Mouse (Mus musculus): ENCODE data around the gene Scml4. TPM values are rescaled to one million over a fixed set of nuclear protein-coding genes. Genes with fewer than 3 reads are reported as not detected.

Scml4 gene
- total RNA-seq, 1 experiment, result 0.22 TPM

GRCm38 (mm10) chr10:42868416-42868815, 8.2 kb downstream of the Scml4 start:
- no peaks in the 10 kb centered on the region for H3K9me3 ChIP-seq (ENCODE audit: control insufficient read depth, insufficient read depth, low read depth, low read length)
- DNase-seq (ENCODE audit: low read depth, low spot score), result no peak
- no peak overlapping the region for H3K27ac ChIP-seq (ENCODE audit: insufficient read depth, low read depth, low read length, poor library complexity, severe bottlenecking)
- no peaks in the 10 kb centered on the region for H3K36me3 ChIP-seq (ENCODE audit: control insufficient read depth, insufficient read depth, low read length, poor library complexity, severe bottlenecking)
- peaks cover 0 to 4% of the 10 kb centered on the region in 2 experiments; a peak in 2 of 4 replicates for H3K4me1 ChIP-seq (ENCODE audit: control insufficient read depth in 2 of 2, insufficient read depth in 2 of 2, low read length in 2 of 2, poor library complexity in 1 of 2)
- in situ Hi-C loops (cut with MboI; ENCODE audit: low sequenced_read_pairs in 2 of 2, unreplicated experiment in 2 of 2), result no loop called here
- no peak overlapping the region for H3K4me3 ChIP-seq (ENCODE audit: insufficient read depth in 1 of 2, low read depth in 1 of 2, low read length in 2 of 2, poor library complexity in 1 of 2, severe bottlenecking in 1 of 2)
- no peak for TF ChIP-seq ZNF384 (IDR thresholded peaks at IDR 0.05; ENCODE audit: low read depth, low read length)
- H3K9ac ChIP-seq (ENCODE audit: insufficient read depth, low read depth, low read length, poor library complexity, severe bottlenecking), result no peak overlapping the region

- H3K9ac ChIP-seq (ENCODE audit: insufficient read depth, low read depth, low read length, poor library complexity, severe bottlenecking), result no peak overlapping the region
- TF ChIP-seq CHD2 (IDR thresholded peaks at IDR 0.05; ENCODE audit: low read depth, low read length) (no peak), ZNF384 (IDR thresholded peaks at IDR 0.05; ENCODE audit: low read depth, low read length) (no peak)
- in situ Hi-C loops (cut with MboI; ENCODE audit: low sequenced_read_pairs in 2 of 2, unreplicated experiment in 2 of 2), result no loop called here
- H3K27ac ChIP-seq (ENCODE audit: insufficient read depth, low read depth, low read length, poor library complexity, severe bottlenecking), result no peak overlapping the region
- H3K36me3 ChIP-seq (ENCODE audit: control insufficient read depth, insufficient read depth, low read length, poor library complexity, severe bottlenecking), result no peaks in the 10 kb centered on the region
- no peak for DNase-seq (ENCODE audit: low read depth, low spot score)
- no peaks in the 10 kb centered on the region for H3K9me3 ChIP-seq (ENCODE audit: control insufficient read depth, insufficient read depth, low read depth, low read length)
- peaks cover 0 to 2% of the 10 kb centered on the region in 2 experiments; a peak in 2 of 4 replicates for H3K4me1 ChIP-seq (ENCODE audit: control insufficient read depth in 2 of 2, insufficient read depth in 2 of 2, low read length in 2 of 2, poor library complexity in 1 of 2)
- H3K4me3 ChIP-seq (ENCODE audit: insufficient read depth in 1 of 2, low read depth in 1 of 2, low read length in 2 of 2, poor library complexity in 1 of 2, severe bottlenecking in 1 of 2), result no peak overlapping the region
Observed at GRCm38 (mm10) chr10:42869467-42869866, 9.3 kb downstream of the Scml4 start.

DNA sequence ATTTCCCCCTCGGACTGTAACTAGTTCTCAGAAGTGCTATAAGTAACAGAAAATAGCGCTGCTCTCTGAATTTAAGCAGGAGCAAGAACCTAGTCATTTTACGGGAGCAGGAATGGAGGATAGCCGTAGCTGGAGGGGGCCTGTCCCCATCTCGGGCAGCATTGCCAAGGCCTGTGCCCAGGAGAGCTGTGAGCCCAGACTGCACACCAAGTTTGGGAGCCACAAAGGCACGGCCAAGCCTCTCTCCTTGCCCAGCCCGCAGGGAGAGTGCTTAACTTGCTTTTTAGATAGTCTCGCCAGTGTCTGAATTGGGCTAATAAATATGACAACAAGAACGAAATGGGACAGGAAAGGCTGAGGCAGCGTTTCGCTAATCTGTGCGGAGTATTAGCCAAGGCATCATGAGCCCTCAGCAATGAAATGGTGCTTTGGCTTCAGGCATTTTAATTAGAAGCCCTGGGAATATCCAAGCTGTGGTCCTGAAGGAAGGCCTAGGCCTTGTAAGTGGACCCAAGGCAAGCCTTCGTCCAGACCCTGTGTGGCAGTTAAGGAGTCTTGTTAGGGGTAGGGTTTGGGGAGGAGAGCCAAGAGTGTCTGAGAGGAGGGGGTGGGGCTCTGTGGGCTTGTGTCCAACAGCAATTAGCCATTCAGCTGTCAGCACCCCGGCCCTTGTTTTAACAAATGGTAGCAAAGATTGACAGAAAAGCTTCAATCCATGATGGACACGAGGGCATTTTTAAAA, 12.3 kb downstream of the Scml4 start:
- Histone ChIP-seq H3K4me3 (ENCODE audit: insufficient read depth in 1 of 2, low read depth in 1 of 2, low read length in 2 of 2, poor library complexity in 1 of 2, severe bottlenecking in 1 of 2) (no peak overlapping the region), H3K4me1 (ENCODE audit: control insufficient read depth in 2 of 2, insufficient read depth in 2 of 2, low read length in 2 of 2, poor library complexity in 1 of 2) (no peaks in the 10 kb centered on the region), H3K9me3 (ENCODE audit: control insufficient read depth, insufficient read depth, low read depth, low read length) (no peaks in the 10 kb centered on the region), H3K36me3 (ENCODE audit: control insufficient read depth, insufficient read depth, low read length, poor library complexity, severe bottlenecking) (no peaks in the 10 kb centered on the region), H3K27ac (ENCODE audit: insufficient read depth, low read depth, low read length, poor library complexity, severe bottlenecking) (no peak overlapping the region), H3K9ac (ENCODE audit: insufficient read depth, low read depth, low read length, poor library complexity, severe bottlenecking) (no peak overlapping the region)
- no peak for DNase-seq (ENCODE audit: low read depth, low spot score)
- in situ Hi-C loops (cut with MboI; ENCODE audit: low sequenced_read_pairs in 2 of 2, unreplicated experiment in 2 of 2), result no loop called here
- TF ChIP-seq MAFK (IDR thresholded peaks at IDR 0.05; ENCODE audit: insufficient read depth, low read depth, low read length), result no peak

DNA sequence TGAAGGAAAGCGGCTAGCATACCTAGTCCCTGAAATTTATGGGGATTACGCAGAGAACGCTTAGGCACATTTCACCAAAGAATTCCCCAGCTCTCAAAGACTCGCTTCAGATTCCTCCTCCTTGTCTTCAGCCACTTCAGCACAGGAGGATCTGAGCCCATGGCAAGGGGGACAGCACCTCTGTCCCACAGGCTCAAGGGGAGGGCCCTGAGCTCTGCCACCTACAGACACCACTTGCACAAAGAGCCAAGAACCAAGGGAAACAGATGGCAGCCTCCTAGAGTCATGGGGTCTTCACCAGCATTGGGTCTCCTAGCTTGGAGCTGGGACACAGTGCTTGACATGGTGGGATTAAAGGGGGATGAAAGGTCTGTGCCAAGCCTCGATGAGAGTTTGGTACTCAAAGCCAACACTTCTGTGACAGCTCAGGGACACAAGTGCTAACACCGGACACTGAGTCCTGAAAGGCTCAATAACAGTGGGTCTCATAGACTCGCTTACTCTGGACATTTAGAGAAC, 13.0 kb downstream of the Scml4 start:
- no peak overlapping the region for H3K27ac ChIP-seq (ENCODE audit: insufficient read depth, low read depth, low read length, poor library complexity, severe bottlenecking)
- no peak for DNase-seq (ENCODE audit: low read depth, low spot score)
- no peak overlapping the region for H3K4me3 ChIP-seq (ENCODE audit: insufficient read depth in 1 of 2, low read depth in 1 of 2, low read length in 2 of 2, poor library complexity in 1 of 2, severe bottlenecking in 1 of 2)
- in situ Hi-C loops (cut with MboI; ENCODE audit: low sequenced_read_pairs in 2 of 2, unreplicated experiment in 2 of 2), result no loop called here
- no peak overlapping the region for H3K9ac ChIP-seq (ENCODE audit: insufficient read depth, low read depth, low read length, poor library complexity, severe bottlenecking)
- no peak for TF ChIP-seq ZNF384 (IDR thresholded peaks at IDR 0.05; ENCODE audit: low read depth, low read length)
- no peak for TF ChIP-seq MAFK (IDR thresholded peaks at IDR 0.05; ENCODE audit: insufficient read depth, low read depth, low read length)
- TF ChIP-seq HCFC1 (IDR thresholded peaks at IDR 0.05; ENCODE audit: borderline replicate concordance, insufficient read depth, low read length), result no peak
- no peak for TF ChIP-seq CHD2 (IDR thresholded peaks at IDR 0.05; ENCODE audit: low read depth, low read length)
- TF ChIP-seq ZC3H11A (IDR thresholded peaks at IDR 0.05; ENCODE audit: borderline replicate concordance, low read depth, low read length), result no peak
- H3K4me1 ChIP-seq (ENCODE audit: control insufficient read depth in 2 of 2, insufficient read depth in 2 of 2, low read length in 2 of 2, poor library complexity in 1 of 2), result no peaks in the 10 kb centered on the region
- H3K36me3 ChIP-seq (ENCODE audit: control insufficient read depth, insufficient read depth, low read length, poor library complexity, severe bottlenecking), result no peaks in the 10 kb centered on the region
- H3K9me3 ChIP-seq (ENCODE audit: control insufficient read depth, insufficient read depth, low read depth, low read length), result no peaks in the 10 kb centered on the region

DNA sequence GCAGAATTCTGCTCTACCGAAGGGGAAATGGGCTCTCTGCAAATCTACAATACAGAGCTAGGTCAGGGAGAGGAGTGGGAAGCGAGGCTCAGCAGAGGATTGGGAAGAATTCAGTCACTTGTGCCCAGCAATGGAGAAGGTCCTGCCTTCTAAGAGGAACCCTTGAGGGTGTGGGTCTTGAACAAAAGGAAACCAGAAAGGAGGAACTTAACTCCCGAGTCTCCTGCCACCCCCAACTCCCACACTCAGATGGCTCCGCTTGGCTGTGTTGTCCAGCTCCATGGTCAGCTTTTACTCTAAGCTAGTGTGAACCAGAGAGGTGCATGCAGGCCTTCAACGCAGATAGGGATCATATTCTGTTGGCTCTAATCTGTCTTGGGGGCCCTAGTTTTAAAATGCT, 16.0 kb downstream of the Scml4 start:
- TF ChIP-seq CHD2 (IDR thresholded peaks at IDR 0.05; ENCODE audit: low read depth, low read length) (no peak), HCFC1 (IDR thresholded peaks at IDR 0.05; ENCODE audit: borderline replicate concordance, insufficient read depth, low read length) (no peak), MAFK (IDR thresholded peaks at IDR 0.05; ENCODE audit: insufficient read depth, low read depth, low read length) (no peak), ZC3H11A (IDR thresholded peaks at IDR 0.05; ENCODE audit: borderline replicate concordance, low read depth, low read length) (no peak), ZNF384 (IDR thresholded peaks at IDR 0.05; ENCODE audit: low read depth, low read length) (no peak)
- Histone ChIP-seq H3K27ac (ENCODE audit: insufficient read depth, low read depth, low read length, poor library complexity, severe bottlenecking) (no peak overlapping the region), H3K36me3 (ENCODE audit: control insufficient read depth, insufficient read depth, low read length, poor library complexity, severe bottlenecking) (no peaks in the 10 kb centered on the region), H3K4me1 (ENCODE audit: control insufficient read depth in 2 of 2, insufficient read depth in 2 of 2, low read length in 2 of 2, poor library complexity in 1 of 2) (no peaks in the 10 kb centered on the region), H3K9me3 (ENCODE audit: control insufficient read depth, insufficient read depth, low read depth, low read length) (no peaks in the 10 kb centered on the region), H3K9ac (ENCODE audit: insufficient read depth, low read depth, low read length, poor library complexity, severe bottlenecking) (no peak overlapping the region), H3K4me3 (ENCODE audit: insufficient read depth in 1 of 2, low read depth in 1 of 2, low read length in 2 of 2, poor library complexity in 1 of 2, severe bottlenecking in 1 of 2) (no peak overlapping the region)
- DNase-seq (ENCODE audit: low read depth, low spot score), result no peak
- in situ Hi-C loops (cut with MboI; ENCODE audit: low sequenced_read_pairs in 2 of 2, unreplicated experiment in 2 of 2), result no loop called here
